15 mouse cellular contexts compared by ENCODE assay signal in the genomic region with DNA sequence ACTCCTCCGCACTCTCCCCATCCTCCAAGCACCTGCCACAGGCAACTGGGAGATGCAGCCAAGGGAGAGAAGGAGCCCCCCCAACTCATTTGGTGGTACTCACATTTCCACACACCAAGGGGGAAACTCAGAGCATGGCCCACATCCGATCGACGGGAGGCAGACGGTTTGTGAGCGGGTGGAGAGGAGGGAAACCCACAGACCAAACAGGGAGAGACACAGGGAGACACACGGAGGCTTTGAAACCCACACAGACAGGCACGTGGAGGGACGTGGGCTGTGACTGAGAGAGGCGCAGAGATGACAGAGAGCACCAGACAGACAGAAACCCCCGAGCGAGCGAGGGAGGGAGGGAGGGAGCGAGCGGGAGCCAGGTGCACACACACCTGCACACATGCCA. TPM values are rescaled to one million over a fixed set of nuclear protein-coding genes. Genes with fewer than 3 reads are reported as not detected.
DNase-seq lines count a peak whose midpoint lies in the region; ATAC-seq and TF ChIP-seq lines count a peak whose summit lies in the region.
"Had no signal": no experiment of that assay in that cellular context is flagged by ENCODE, and none has a peak within 500 bp of the region (broad histone marks: within the 10 kb centered on the region; RNA-seq: fewer than 3 reads in every experiment).

No protein-coding gene starts in this region.

- H3K9me3 ChIP-seq in hindbrain, embryonic 10.5 days, result no peaks in the 10 kb centered on the region
- H3K9me3 ChIP-seq in hindbrain, postnatal 0 days (ENCODE audit: low read length), result no peaks in the 10 kb centered on the region
- no peaks in the 10 kb centered on the region for H3K9me3 ChIP-seq in midbrain, embryonic 14.5 days (ENCODE audit: control insufficient read depth, low read length)
- no peaks in the 10 kb centered on the region for H3K9me3 ChIP-seq in midbrain, postnatal 0 days (ENCODE audit: low read length)
- H3K9me3 ChIP-seq in forebrain, embryonic 14.5 days (replicated peaks; ENCODE audit: control insufficient read depth, low read length), result no peaks in the 10 kb centered on the region
- H3K9me3 ChIP-seq: limb, embryonic 15.5 days had no signal

- peaks cover 15% of the 10 kb centered on the region; the same call in 1 of the 2 replicates for H3K27me3 ChIP-seq in hindbrain, embryonic 10.5 days (ENCODE audit: insufficient read depth, poor library complexity, severe bottlenecking)
- no peaks in the 10 kb centered on the region for H3K27me3 ChIP-seq in hindbrain, postnatal 0 days (ENCODE audit: insufficient read depth, low read length)
- no peaks in the 10 kb centered on the region for H3K27me3 ChIP-seq in midbrain, embryonic 14.5 days (ENCODE audit: control insufficient read depth, insufficient read depth, low read length)
- no peaks in the 10 kb centered on the region for H3K27me3 ChIP-seq in midbrain, postnatal 0 days (ENCODE audit: insufficient read depth, low read length)
- H3K27me3 ChIP-seq in forebrain, embryonic 14.5 days (replicated peaks; ENCODE audit: control insufficient read depth, insufficient read depth, low read length), result no peaks in the 10 kb centered on the region
- H3K27me3 ChIP-seq: limb, embryonic 15.5 days; Patski had no signal

- no peak for DNase-seq in hindbrain, embryonic 10.5 days (ENCODE audit: low spot score)
- no peak for DNase-seq in hindbrain, postnatal 0 days (ENCODE audit: low spot score)
- no peak for DNase-seq in midbrain, embryonic 14.5 days
- DNase-seq in midbrain, postnatal 0 days (ENCODE audit: low spot score), result no peak
- no peak for DNase-seq in forebrain, embryonic 14.5 days (ENCODE audit: low spot score)
- peak; percentile 62 for DNase-seq in right cerebral cortex, postnatal 25 days
- DNase-seq in cerebellum, postnatal 36 days, result no peak
- DNase-seq: adrenal gland, adult 8-10 months; heart, adult 11 months; kidney, postnatal 4 days had no signal

- ATAC-seq in hindbrain, postnatal 0 days, result no peak
- ATAC-seq in midbrain, embryonic 14.5 days (ENCODE audit: low FRiP score, low TSS enrichment), result no peak
- ATAC-seq in midbrain, postnatal 0 days (ENCODE audit: low FRiP score), result no peak
- ATAC-seq in forebrain, embryonic 14.5 days, result no peak
- ATAC-seq in megakaryocyte progenitor cell, adult 5-6 weeks (replicated peaks; ENCODE audit: poor library complexity), result no peak
- ATAC-seq: intestine, postnatal 0 days; Patski had no signal

- WGBS in hindbrain, embryonic 10.5 days, result 60% methylated on average over 15 of the region's 15 CpGs
- 47% methylated on average over 15 of the region's 15 CpGs for WGBS in hindbrain, postnatal 0 days
- 72% methylated on average over 15 of the region's 15 CpGs for WGBS in midbrain, embryonic 14.5 days
- WGBS in midbrain, postnatal 0 days, result 60% methylated on average over 15 of the region's 15 CpGs
- WGBS in forebrain, embryonic 14.5 days, result 61% methylated on average over 15 of the region's 15 CpGs

- H3K4me1 ChIP-seq in hindbrain, embryonic 10.5 days (replicated peaks), result peaks cover 79% of the 10 kb centered on the region
- peaks cover 27% of the 10 kb centered on the region for H3K4me1 ChIP-seq in hindbrain, postnatal 0 days (ENCODE audit: insufficient read depth, low read length)
- H3K4me1 ChIP-seq in midbrain, embryonic 14.5 days (ENCODE audit: control insufficient read depth, insufficient read depth, low read length), result peaks cover 48% of the 10 kb centered on the region
- H3K4me1 ChIP-seq in midbrain, postnatal 0 days (ENCODE audit: insufficient read depth, low read length), result peaks cover 3% of the 10 kb centered on the region; the same call in 1 of the 2 replicates
- H3K4me1 ChIP-seq in forebrain, embryonic 14.5 days (ENCODE audit: control insufficient read depth, insufficient read depth, low read length), result peaks cover 21% of the 10 kb centered on the region

- H3K4me3 ChIP-seq in hindbrain, embryonic 10.5 days, result no peak overlapping the region
- H3K4me3 ChIP-seq in hindbrain, postnatal 0 days (ENCODE audit: low read length), result no peak overlapping the region
- H3K4me3 ChIP-seq in midbrain, embryonic 14.5 days (replicated peaks; ENCODE audit: low read depth, low read length), result no peak overlapping the region
- no peak overlapping the region for H3K4me3 ChIP-seq in midbrain, postnatal 0 days (ENCODE audit: low read depth, low read length)
- H3K4me3 ChIP-seq in forebrain, embryonic 14.5 days (ENCODE audit: low read depth, low read length), result no peak overlapping the region
- H3K4me3 ChIP-seq: limb, embryonic 15.5 days; myocyte had no signal

- TF ChIP-seq CTCF in hindbrain, postnatal 0 days (IDR thresholded peaks at IDR 0.05; ENCODE audit: low read depth), result no peak
- no peak for TF ChIP-seq CTCF in midbrain, postnatal 0 days (IDR thresholded peaks at IDR 0.05)

- no peak overlapping the region for H3K4me2 ChIP-seq in hindbrain, postnatal 0 days (ENCODE audit: low read depth, low read length)
- H3K4me2 ChIP-seq in midbrain, embryonic 14.5 days (ENCODE audit: low read length), result no peak overlapping the region
- H3K4me2 ChIP-seq in midbrain, postnatal 0 days (ENCODE audit: low read depth, low read length, poor library complexity, severe bottlenecking), result no peak overlapping the region
- no peak overlapping the region for H3K4me2 ChIP-seq in forebrain, embryonic 14.5 days (ENCODE audit: low read length)
- H3K4me2 ChIP-seq: limb, embryonic 15.5 days had no signal

- peaks cover 53% of the 10 kb centered on the region for H3K36me3 ChIP-seq in hindbrain, embryonic 10.5 days
- H3K36me3 ChIP-seq in hindbrain, postnatal 0 days (ENCODE audit: insufficient read depth, low read length), result no peaks in the 10 kb centered on the region
- H3K36me3 ChIP-seq in midbrain, embryonic 14.5 days (ENCODE audit: control insufficient read depth, insufficient read depth, low read length), result peaks cover 34% of the 10 kb centered on the region
- peaks cover 24% of the 10 kb centered on the region for H3K36me3 ChIP-seq in midbrain, postnatal 0 days (ENCODE audit: insufficient read depth, low read length)
- H3K36me3 ChIP-seq in forebrain, embryonic 14.5 days (ENCODE audit: control insufficient read depth, insufficient read depth, low read length), result no peaks in the 10 kb centered on the region

- H3K27ac ChIP-seq in hindbrain, embryonic 10.5 days, result peak overlapping the region; percentile 36
- no peak overlapping the region for H3K27ac ChIP-seq in hindbrain, postnatal 0 days
- 0 out of 2 replicates have a peak overlapping the region, but pooled peaks have one; percentile 37 for H3K27ac ChIP-seq in midbrain, embryonic 14.5 days (replicated peaks; ENCODE audit: low read depth, low read length)
- H3K27ac ChIP-seq in midbrain, postnatal 0 days (ENCODE audit: low read depth, low read length), result no peak overlapping the region
- peak overlapping the region; percentile 33; the same call in 1 of the 2 replicates for H3K27ac ChIP-seq in forebrain, embryonic 14.5 days (ENCODE audit: low read depth, low read length)
- H3K27ac ChIP-seq: limb, embryonic 15.5 days had no signal

- H3K9ac ChIP-seq in hindbrain, postnatal 0 days (replicated peaks; ENCODE audit: low read length), result no peak overlapping the region
- no peak overlapping the region for H3K9ac ChIP-seq in midbrain, embryonic 14.5 days (replicated peaks; ENCODE audit: low read length)
- no peak overlapping the region for H3K9ac ChIP-seq in midbrain, postnatal 0 days (replicated peaks; ENCODE audit: low read length, poor library complexity, severe bottlenecking)
- no peak overlapping the region for H3K9ac ChIP-seq in forebrain, embryonic 14.5 days (ENCODE audit: low read length)
- H3K9ac ChIP-seq: limb, embryonic 15.5 days had no signal

RNA-seq across cellular contexts. Expression of a gene that starts 31.6 kb away (rescaled TPM):
- polyA plus RNA-seq in hindbrain, embryonic 10.5 days (2016; fragmentation: Nextera tagmentation; extraction: Ambion mirVana), result 0.46 and 0.48 TPM in 2 replicates
- 4.5 and 4.7 TPM in 2 replicates for total RNA-seq in hindbrain, postnatal 0 days (2014; rRNA removed)
- 1.0 and 1.8 TPM in 2 replicates for polyA plus RNA-seq in hindbrain, postnatal 0 days (2015; fragmentation: Nextera tagmentation; extraction: Ambion mirVana)
- 0.19 and 0.50 TPM in 2 replicates for polyA plus RNA-seq in midbrain, embryonic 14.5 days (2014; fragmentation: Nextera tagmentation; extraction: Ambion mirVana)
- total RNA-seq in midbrain, postnatal 0 days (2014; rRNA removed), result 1.7 and 3.6 TPM in 2 replicates
- polyA plus RNA-seq in midbrain, postnatal 0 days (2015; fragmentation: Nextera tagmentation; extraction: Ambion mirVana), result 0.72 and 0.99 TPM in 2 replicates
- 0.27 and 1.7 TPM in 2 replicates for polyA plus RNA-seq in forebrain, embryonic 14.5 days (2014; fragmentation: Nextera tagmentation; extraction: Ambion mirVana)
- total RNA-seq in megakaryocyte progenitor cell, adult 5-6 weeks (2015), result 0.07 and 0.56 TPM in 2 replicates
- total RNA-seq in megakaryocyte progenitor cell, adult 5-6 weeks (2017), result 0.17 TPM in 1 of 2 replicates, not detected in the other
- polyA plus RNA-seq: myocyte had no signal

RNA-seq across cellular contexts. Expression of a gene that starts 49.6 kb away (rescaled TPM):
- polyA plus RNA-seq in hindbrain, embryonic 10.5 days (2016; fragmentation: Nextera tagmentation; extraction: Ambion mirVana), result 5.3 and 7.7 TPM in 2 replicates
- total RNA-seq in hindbrain, postnatal 0 days (2014; rRNA removed), result 87.7 and 90.3 TPM in 2 replicates
- 10.0 and 10.4 TPM in 2 replicates for polyA plus RNA-seq in hindbrain, postnatal 0 days (2015; fragmentation: Nextera tagmentation; extraction: Ambion mirVana)
- polyA plus RNA-seq in midbrain, embryonic 14.5 days (2014; fragmentation: Nextera tagmentation; extraction: Ambion mirVana), result 20.1 and 22.7 TPM in 2 replicates
- 94.6 and 131 TPM in 2 replicates for total RNA-seq in midbrain, postnatal 0 days (2014; rRNA removed)
- 13.0 and 13.2 TPM in 2 replicates for polyA plus RNA-seq in midbrain, postnatal 0 days (2015; fragmentation: Nextera tagmentation; extraction: Ambion mirVana)
- 7.0 and 7.1 TPM in 2 replicates for polyA plus RNA-seq in forebrain, embryonic 14.5 days (2014; fragmentation: Nextera tagmentation; extraction: Ambion mirVana)
- total RNA-seq in megakaryocyte progenitor cell, adult 5-6 weeks (2015), result not detected in 2 replicates
- total RNA-seq in megakaryocyte progenitor cell, adult 5-6 weeks (2017), result not detected in 2 replicates

Comparison
In these comparisons a context has a peak if more than half of its experiments do, and no peak if none do; other contexts are left out.
1. H3K27ac ChIP-seq: peak in hindbrain, embryonic 10.5 days (single experiment), midbrain, embryonic 14.5 days (single experiment) and forebrain, embryonic 14.5 days (single experiment); none in hindbrain, postnatal 0 days (single experiment) and midbrain, postnatal 0 days (single experiment).